Mouse (Mus musculus) CH12.LX (cell line): ENCODE measurements at regions not wholly inside any gene's neighbourhood (a gene's known extent, or its start where the extent isn't known, plus 50 kb on each side); places are given as distances from the start of the nearest gene placed in this dataset.

Source experiments
- DNase-seq: peaks from one replicate; pipeline ENCODE4 v3.0.0-alpha.2; 2013; ENCODE audit errors: extremely low read depth
- H3K27ac ChIP-seq: 2 replicates; pipeline ENCODE4 v1.5.1; 2012; ENCODE audit warnings: low read depth, mild to moderate bottlenecking, control low read depth, moderate library complexity; ENCODE audit not compliant: insufficient read depth
- H3K27me3 ChIP-seq: replicated peaks from 2 replicates; pipeline ENCODE3; 2012; ENCODE audit warnings: inconsistent platforms
- H3K36me3 ChIP-seq, 2 experiments: replicated peaks in 1 of 2; 2 replicates each; pipeline versions ENCODE3 to v1.6.1; 2012; ENCODE audit warnings: inconsistent platforms in 1 of 2, low read length in 1 of 2, mild to moderate bottlenecking in 1 of 2, mixed read lengths in 1 of 2, moderate library complexity in 1 of 2; ENCODE audit not compliant: control insufficient read depth in 1 of 2, insufficient read depth in 1 of 2
- H3K4me1 ChIP-seq, 2 experiments: 2 replicates each; pipeline ENCODE4 v1.6.1; 2012; ENCODE audit warnings: inconsistent platforms in 1 of 2, moderate library complexity in 1 of 2; ENCODE audit not compliant: insufficient read depth in 2 of 2, control insufficient read depth in 1 of 2
- H3K4me2 ChIP-seq: 2 replicates; pipeline ENCODE4 v1.6.1; 2012; ENCODE audit warnings: low read depth, mild to moderate bottlenecking, control low read depth; ENCODE audit not compliant: poor library complexity, insufficient read depth, severe bottlenecking
- H3K4me3 ChIP-seq, 3 experiments: fragments of 150-350 bp in 1 of 3; sonication (generic) in 1 of 3; replicated peaks in 1 of 3; 2 replicates each; pipeline versions ENCODE3 to v1.5.1; 2011 to 2012; ENCODE audit warnings: low read depth in 2 of 3, low read length in 2 of 3, mild to moderate bottlenecking in 2 of 3, moderate library complexity in 2 of 3, control low read depth in 1 of 3, improper control_type of control experiment in 1 of 3, inconsistent platforms in 1 of 3, mixed read lengths in 1 of 3; ENCODE audit not compliant: poor library complexity in 1 of 3
- H3K79me2 ChIP-seq: replicated peaks from 2 replicates; pipeline ENCODE4 v1.6.1; 2012; ENCODE audit warnings: mild to moderate bottlenecking, moderate library complexity; ENCODE audit not compliant: control insufficient read depth, poor library complexity, insufficient read depth, severe bottlenecking; ENCODE audit errors: extremely low read depth
- H3K9ac ChIP-seq: 2 replicates; pipeline ENCODE4 v1.6.1; 2012; ENCODE audit warnings: low read depth, mild to moderate bottlenecking, control low read depth, moderate library complexity; ENCODE audit not compliant: insufficient read depth
- H3K9me3 ChIP-seq: replicated peaks from 2 replicates; pipeline ENCODE3; 2012; ENCODE audit warnings: low read length, inconsistent platforms, mixed read lengths
- CTCF ChIP-seq, 2 experiments: IDR thresholded peaks in 1 of 2; conservative IDR thresholded peaks in 1 of 2; 2 replicates each; pipeline ENCODE4 v1.5.1; 2011 to 2012; ENCODE audit warnings: low read depth in 2 of 2, low read length in 2 of 2, improper control_type of control experiment in 1 of 2, inconsistent platforms in 1 of 2, mild to moderate bottlenecking in 1 of 2, moderate library complexity in 1 of 2
- E2F4 ChIP-seq: IDR thresholded peaks from 2 replicates; pipeline ENCODE4 v1.6.1; 2011; ENCODE audit warnings: low read depth, low read length, improper control_type of control experiment; ENCODE audit not compliant: insufficient replicate concordance
- EP300 ChIP-seq: IDR thresholded peaks from 2 replicates; pipeline ENCODE4 v1.6.1; 2011; ENCODE audit warnings: low read length, improper control_type of control experiment
- ETS1 ChIP-seq: conservative IDR thresholded peaks from 2 replicates; pipeline ENCODE4 v1.6.1; 2012; ENCODE audit warnings: low read depth, mild to moderate bottlenecking, inconsistent platforms, low read length, improper control_type of control experiment, moderate library complexity
- JUN ChIP-seq: IDR thresholded peaks from 2 replicates; pipeline ENCODE4 v1.6.1; 2011; ENCODE audit warnings: low read depth, mild to moderate bottlenecking, low read length, improper control_type of control experiment, moderate library complexity; ENCODE audit not compliant: insufficient read depth
- MAFK ChIP-seq: IDR thresholded peaks from 2 replicates; pipeline ENCODE4 v1.6.1; 2011; ENCODE audit warnings: low read length, improper control_type of control experiment; ENCODE audit not compliant: insufficient replicate concordance
- MXI1 ChIP-seq: IDR thresholded peaks from 2 replicates; pipeline ENCODE4 v1.6.1; 2011; ENCODE audit warnings: mild to moderate bottlenecking, low read depth, low read length, improper control_type of control experiment
- MYC ChIP-seq: IDR thresholded peaks from 2 replicates; pipeline ENCODE4 v1.6.1; 2011; ENCODE audit warnings: low read depth, mild to moderate bottlenecking, improper control_type of control experiment, low read length
- NELFE ChIP-seq: IDR thresholded peaks from 2 replicates; pipeline ENCODE4 v1.6.1; 2011; ENCODE audit warnings: low read depth, low read length, improper control_type of control experiment
- PAX5 ChIP-seq: IDR thresholded peaks from 2 replicates; pipeline ENCODE4 v1.6.1; 2012; ENCODE audit warnings: low read length, inconsistent platforms, mixed read lengths
- POLR2A ChIP-seq: IDR thresholded peaks from 2 replicates; pipeline ENCODE4 v1.6.1; 2011; ENCODE audit warnings: low read depth, mild to moderate bottlenecking, improper control_type of control experiment, low read length
- POLR2AphosphoS2 ChIP-seq: IDR thresholded peaks from 2 replicates; pipeline ENCODE4 v1.6.1; 2011; ENCODE audit warnings: low read depth, low read length, improper control_type of control experiment
- RAD21 ChIP-seq: IDR thresholded peaks from 2 replicates; pipeline ENCODE4 v1.6.1; 2011; ENCODE audit warnings: low read depth, mild to moderate bottlenecking, low read length, improper control_type of control experiment, moderate library complexity
- USF1 ChIP-seq: IDR thresholded peaks from 2 replicates; pipeline ENCODE4 v1.6.1; 2014; ENCODE audit warnings: low read depth, mild to moderate bottlenecking, inconsistent platforms, low read length, improper control_type of control experiment
- USF2 ChIP-seq: conservative IDR thresholded peaks from 2 replicates; pipeline ENCODE4 v1.6.1; 2011; ENCODE audit warnings: low read depth, low read length, improper control_type of control experiment
- ZNF384 ChIP-seq: IDR thresholded peaks from 2 replicates; pipeline ENCODE4 v1.6.1; 2012; ENCODE audit warnings: low read depth, low read length, improper control_type of control experiment, inconsistent platforms
- dilution Hi-C: fragments of 300-500 bp; cut with MboI; formaldehyde crosslinking; loops from 2 replicates; pipeline ENCODE4 v1.14.3; 2020; ENCODE audit warnings: low sequenced_read_pairs; ENCODE audit not compliant: extremely low pct_unique_long_range_greater_than_20kb, extremely low pct_ligation_motif_present
- in situ Hi-C: fragments of 300-500 bp; cut with MboI; formaldehyde crosslinking; loops from 3 replicates; pipeline ENCODE4 v1.14.3; 2019; ENCODE audit warnings: low sequenced_read_pairs, low pct_ligation_motif_present, low pct_unique_long_range_greater_than_20kb, mixed read lengths

DNA sequence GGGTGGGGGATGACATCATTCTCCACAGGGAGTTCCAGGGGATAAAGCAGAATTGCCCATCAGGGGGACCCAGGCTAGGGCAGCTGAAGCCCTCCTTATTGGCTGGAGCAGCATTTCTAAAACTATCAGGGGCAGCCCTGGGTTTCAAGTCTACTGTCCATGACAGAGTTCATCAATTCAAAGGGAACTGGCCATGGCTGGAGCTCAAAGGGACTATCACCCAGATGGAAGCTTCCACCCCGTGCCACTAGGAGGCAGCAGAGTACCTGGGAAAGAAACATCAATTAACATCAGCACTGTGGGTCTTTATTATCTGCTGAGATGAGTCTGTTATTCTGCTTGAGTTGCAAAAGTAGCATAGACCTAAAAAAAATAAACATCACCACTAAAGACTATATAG lies 672.7 kb upstream of the Dpp10 start:
- no peaks in the 10 kb centered on the region for H3K36me3 ChIP-seq
- H3K27me3 ChIP-seq = no peaks in the 10 kb centered on the region
- H3K9me3 ChIP-seq = peaks cover 62% of the 10 kb centered on the region
- H3K27ac ChIP-seq = no peak overlapping the region
- no peaks in the 10 kb centered on the region for H3K79me2 ChIP-seq
- no peak overlapping the region for H3K4me2 ChIP-seq
- in situ Hi-C loops = no loop called here
- H3K4me1 ChIP-seq = no peaks in the 10 kb centered on the region
- H3K4me3 ChIP-seq = no peak overlapping the region
- no peak for DNase-seq
- dilution Hi-C loops = no loop called here
- no peak overlapping the region for H3K9ac ChIP-seq
- TF ChIP-seq NELFE (no peak), EP300 (no peak), MXI1 (no peak), RAD21 (peak; percentile 12), JUN (no peak), ZNF384 (no peak), CTCF (conservative IDR thresholded peaks at IDR 0.05 in 1 of 2, IDR thresholded peaks at IDR 0.05 in 1 of 2; ENCODE audit: low read depth in 2 of 2, low read length in 2 of 2) (peak in 1 of 2 experiments; percentile 22; a peak in 2 of 4 replicates), E2F4 (no peak), MAFK (no peak), USF2 (no peak)

GRCm38 (mm10) chr1:124706246-124706645 lies 660.9 kb upstream of the Dpp10 start:
- in situ Hi-C loops (no loop called here), dilution Hi-C loops (no loop called here)
- H3K9me3 ChIP-seq = peaks cover 47% of the 10 kb centered on the region
- H3K27me3 ChIP-seq = no peaks in the 10 kb centered on the region
- H3K9ac ChIP-seq = no peak overlapping the region
- H3K4me2 ChIP-seq = no peak overlapping the region
- TF ChIP-seq MYC (no peak), MXI1 (no peak), NELFE (no peak), PAX5 (no peak), POLR2AphosphoS2 (no peak), EP300 (no peak), USF1 (no peak)
- H3K36me3 ChIP-seq = no peaks in the 10 kb centered on the region
- H3K4me1 ChIP-seq = no peaks in the 10 kb centered on the region
- H3K79me2 ChIP-seq = no peaks in the 10 kb centered on the region
- no peak overlapping the region for H3K27ac ChIP-seq
- no peak overlapping the region for H3K4me3 ChIP-seq
- DNase-seq = no peak

- Histone ChIP-seq H3K4me2 (no peak overlapping the region), H3K4me1 (no peaks in the 10 kb centered on the region), H3K4me3 (no peak overlapping the region), H3K9me3 (peaks cover 43% of the 10 kb centered on the region), H3K27me3 (no peaks in the 10 kb centered on the region), H3K79me2 (no peaks in the 10 kb centered on the region), H3K27ac (no peak overlapping the region), H3K36me3 (no peaks in the 10 kb centered on the region), H3K9ac (no peak overlapping the region)
- in situ Hi-C loops = no loop called here
- dilution Hi-C loops = no loop called here
- no peak for DNase-seq
- TF ChIP-seq POLR2A (no peak), ETS1 (no peak), CTCF (conservative IDR thresholded peaks at IDR 0.05 in 1 of 2, IDR thresholded peaks at IDR 0.05 in 1 of 2; ENCODE audit: low read depth in 2 of 2, low read length in 2 of 2) (peak in 1 of 2 experiments; percentile 35; a peak in 3 of 4 replicates)
Measured at GRCm38 (mm10) chr1:124674420-124674819, 629.1 kb upstream of the Dpp10 start.
